Mouse (Mus musculus) spleen, adult 18-20 months (tissue): Measurements from ENCODE around the gene Pdzd8.
A peak's percentile ranks its signal among the peaks of the same experiment; 100 is the strongest.

Experiments
- DNase-seq, 2 experiments: peaks; one replicate each; pipeline ENCODE4 v3.0.0; 2022; ENCODE audit warnings: mixed read lengths in 2 of 2

The Pdzd8 gene

DNA sequence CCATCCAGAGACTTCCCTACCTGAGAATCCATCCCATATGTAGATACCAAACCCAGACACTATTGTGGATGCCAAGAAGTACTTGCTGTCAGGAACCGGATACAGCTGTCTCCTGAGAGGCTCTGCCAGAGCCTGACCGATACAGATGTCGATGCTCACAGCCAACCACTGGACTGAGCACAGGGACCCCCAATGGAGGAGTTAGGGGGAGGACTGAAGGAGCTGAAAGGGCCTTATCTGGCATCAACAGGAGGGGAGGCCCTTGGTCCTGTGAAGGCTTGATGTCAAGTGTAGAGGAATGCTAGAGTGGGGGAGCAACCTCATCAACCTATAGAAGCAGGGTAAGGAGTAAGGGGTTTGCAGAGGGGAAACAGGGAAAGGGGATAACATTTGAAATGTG is 7.2 kb upstream of the Pdzd8 start:
- no peak for DNase-seq

- DNase-seq: no peak
Observed at GRCm38 (mm10) chr19:59351151-59351889, 5.7 kb upstream of the Pdzd8 start.

- peak; percentile 10 to 39 for DNase-seq
Observed at GRCm38 (mm10) chr19:59350273-59350903, 4.8 kb upstream of the Pdzd8 start.

DNA sequence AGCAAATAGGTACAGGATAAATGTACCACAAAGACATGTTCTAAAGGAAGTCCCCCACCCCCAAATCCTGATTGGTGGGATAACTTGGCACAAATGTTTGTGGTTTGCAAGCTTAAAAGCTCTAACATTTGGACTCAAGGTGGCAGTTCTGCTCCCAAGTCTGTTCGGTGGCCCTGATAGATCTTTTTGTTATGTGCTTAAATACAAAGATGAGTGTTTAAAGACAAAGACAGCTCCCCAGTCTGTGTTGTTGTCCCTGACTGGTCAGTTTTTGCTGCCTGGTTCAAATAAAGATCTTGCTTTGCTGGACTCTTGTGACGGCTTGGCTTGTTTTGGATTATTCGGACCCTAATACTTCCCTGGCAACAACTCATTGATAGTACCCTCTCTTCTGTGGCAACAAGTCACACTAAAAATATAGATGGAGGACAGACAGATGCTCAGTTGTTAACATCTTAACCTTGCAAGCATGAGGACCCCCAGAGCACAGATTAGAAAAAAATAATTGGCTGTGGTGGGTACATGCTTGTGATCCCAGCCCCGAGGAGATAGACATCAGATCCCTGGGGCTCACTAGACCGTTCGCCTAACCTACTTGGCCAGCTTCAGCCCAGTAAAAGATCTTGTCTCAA is 3.9 kb upstream of the Pdzd8 start:
- no peak for DNase-seq

DNA sequence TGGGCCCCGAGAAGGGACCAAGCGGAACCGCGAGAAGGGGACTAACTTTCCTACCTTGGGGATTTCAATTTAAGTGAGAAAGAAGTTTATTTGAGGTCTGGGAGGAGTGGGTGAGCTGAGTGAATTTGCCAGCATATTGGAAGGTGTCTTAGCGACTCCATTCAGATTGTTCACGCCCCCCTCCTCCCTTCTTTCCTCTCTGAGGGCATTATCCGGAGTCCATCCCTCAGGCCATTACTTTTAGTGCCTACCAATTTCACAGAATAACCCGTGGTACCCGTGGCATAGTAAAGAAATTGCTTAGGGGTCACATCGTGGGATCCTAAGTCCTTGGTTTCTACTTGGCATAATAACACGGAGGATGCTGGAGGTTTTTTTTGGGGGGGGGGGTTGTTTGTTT is 745 bp upstream of the Pdzd8 start:
- no peak for DNase-seq

DNA sequence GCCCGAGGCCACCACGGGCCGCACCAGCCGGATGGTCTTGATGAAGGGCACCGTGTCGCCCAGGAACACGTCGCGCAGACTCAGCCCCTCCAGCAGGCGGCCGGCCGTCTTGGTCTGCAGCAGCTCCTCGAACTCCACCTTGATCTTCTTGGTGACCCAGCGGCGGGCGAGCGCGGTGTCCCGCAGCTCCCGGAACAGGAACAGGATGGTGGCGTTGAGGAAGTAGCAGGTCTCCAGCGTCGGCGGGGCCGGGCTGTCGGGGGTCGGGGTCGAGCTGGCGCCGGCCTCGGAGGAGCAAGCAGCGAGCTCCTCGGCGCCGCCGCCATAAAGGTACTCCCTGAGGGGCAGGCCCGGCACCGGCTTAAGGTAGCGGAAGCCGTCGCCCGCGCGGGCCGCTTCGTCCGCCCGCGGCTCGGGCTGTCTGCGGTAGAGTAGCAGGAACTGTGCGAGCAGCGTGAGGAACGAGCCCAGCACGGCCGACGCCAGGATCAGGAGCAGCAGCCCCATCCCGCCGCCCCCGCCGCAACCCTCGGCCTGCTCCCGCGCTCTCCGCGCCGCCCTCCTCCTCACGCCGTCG is 411 bp downstream of the Pdzd8 start:
- DNase-seq: peak; percentile 59 to 65

- peak; percentile 13 to 26 for DNase-seq
Observed at GRCm38 (mm10) chr19:59344304-59344711, 1.3 kb downstream of the Pdzd8 start.

DNA sequence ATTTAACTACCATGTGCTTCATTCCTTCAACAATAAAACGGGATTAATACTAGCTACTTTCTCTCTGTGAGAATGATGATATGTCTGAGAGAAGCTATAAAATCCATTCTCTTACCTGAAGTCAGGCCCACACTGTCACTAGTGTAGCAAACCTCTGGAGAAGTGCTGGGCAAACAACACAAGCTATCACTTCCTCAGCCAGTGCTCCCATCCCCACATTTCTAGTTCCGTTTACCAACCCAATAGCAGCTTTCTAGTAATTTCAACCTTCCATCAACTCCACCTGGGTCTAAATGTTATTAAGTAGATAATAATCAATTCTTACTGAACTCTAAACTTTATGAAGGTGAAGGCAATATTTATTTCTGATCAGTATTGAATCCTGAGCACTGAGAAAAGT is 2.6 kb downstream of the Pdzd8 start:
- DNase-seq: no peak

GRCm38 (mm10) chr19:59339908-59340307 is 5.7 kb downstream of the Pdzd8 start:
- DNase-seq: no peak

DNA sequence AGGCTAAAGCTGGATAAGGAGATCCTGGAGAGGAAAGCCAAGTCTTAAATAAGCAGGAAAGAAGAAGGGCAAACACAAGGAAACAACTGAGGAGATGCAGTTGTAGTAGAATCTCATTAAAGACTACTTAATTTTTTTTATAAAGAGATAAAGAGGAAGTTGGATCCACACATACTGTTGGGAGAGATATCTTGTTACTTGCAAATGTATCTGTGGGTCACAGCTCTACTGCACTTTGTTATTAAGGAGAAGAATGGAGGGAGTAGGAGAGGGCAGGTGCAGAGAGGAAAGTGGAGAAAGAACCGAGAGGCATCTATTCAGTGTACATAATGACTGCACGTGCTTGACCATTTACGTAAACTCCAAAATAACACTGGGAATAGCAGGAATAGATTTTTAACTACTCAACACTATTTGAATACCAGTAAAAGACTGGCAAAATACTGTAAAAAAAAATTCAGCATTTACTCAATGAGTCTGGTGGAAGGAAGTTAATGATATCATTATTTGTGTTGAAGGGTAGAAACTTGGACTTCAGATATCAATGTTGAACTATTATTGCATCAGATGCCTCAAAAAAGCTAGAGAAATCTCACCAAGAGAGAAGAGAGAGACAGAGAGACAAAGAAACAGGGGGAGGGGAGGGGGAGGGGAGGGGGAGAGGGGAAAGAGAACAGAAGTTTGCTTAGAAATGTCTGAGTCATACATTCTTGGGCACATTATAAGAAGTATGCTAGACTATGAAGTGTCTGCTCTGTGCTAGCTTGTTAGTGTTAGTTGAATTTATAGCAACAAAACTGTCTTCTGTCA is 7.5 kb downstream of the Pdzd8 start:
- DNase-seq: no peak

GRCm38 (mm10) chr19:59336655-59337054 is 8.9 kb downstream of the Pdzd8 start:
- DNase-seq: no peak

DNA sequence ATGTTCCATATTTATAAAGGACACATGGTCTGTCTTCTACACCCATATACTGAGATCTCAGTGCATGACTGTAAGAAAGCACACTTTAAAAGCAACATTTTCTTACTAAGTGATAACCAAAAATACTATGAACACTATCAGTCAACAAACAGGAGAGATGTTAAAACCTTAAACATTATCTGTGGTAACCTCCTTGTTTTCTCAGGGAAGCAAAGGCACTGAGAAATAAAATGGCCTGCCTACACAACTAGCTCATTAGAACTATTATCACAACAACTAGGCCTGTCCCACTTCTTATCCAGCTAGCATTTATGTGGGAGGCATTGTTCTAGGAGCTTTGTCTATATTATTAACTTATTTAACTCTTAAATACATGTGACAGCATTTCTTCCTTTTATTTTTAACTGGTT is 14.8 kb downstream of the Pdzd8 start:
- DNase-seq: no peak

DNA sequence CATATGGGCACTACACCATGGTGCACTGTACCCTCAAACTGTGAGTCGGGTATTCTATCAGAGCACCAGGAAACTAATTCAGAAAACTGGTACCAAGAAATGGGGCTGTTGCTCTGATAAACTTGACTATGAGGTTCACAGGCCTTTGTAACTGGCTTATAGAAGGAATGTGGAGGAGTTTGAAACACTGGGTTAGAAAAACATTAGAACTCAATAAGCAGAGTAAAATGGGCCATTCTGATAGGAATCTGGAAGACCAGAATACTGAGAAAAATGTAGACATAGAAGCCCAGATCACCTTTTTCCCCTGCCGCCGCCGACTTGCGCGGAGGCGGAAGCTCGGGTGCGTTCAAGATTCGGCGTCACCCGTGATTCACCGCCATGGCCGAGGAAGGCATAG is 23.6 kb downstream of the Pdzd8 start, which contains the start of gene Rps12-ps3:
Rps12-ps3 (plus strand) TSS at position 301 of the 400 bp plus-strand sequence.
- no peak for DNase-seq

DNA sequence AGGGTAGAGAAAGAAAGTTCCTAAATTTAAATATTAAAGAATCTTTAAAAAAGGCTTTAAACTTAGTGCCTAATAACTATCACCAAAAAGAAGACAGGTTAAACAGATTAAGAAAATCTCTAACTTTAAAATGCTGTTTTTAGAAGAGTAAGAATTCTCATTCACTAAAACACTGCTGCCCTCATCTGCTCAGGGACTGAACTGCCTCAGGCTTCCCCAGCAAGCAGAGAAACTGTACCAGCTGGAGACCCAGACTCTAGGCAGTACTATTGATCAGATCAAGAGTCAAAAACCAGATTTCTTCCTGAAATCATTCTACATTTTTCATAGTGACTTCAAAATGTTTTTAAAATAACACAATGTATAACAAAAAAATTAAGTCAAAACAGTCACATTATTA is 29.0 kb downstream of the Pdzd8 start:
- DNase-seq: peak in 1 of 2 experiments; percentile 18

DNA sequence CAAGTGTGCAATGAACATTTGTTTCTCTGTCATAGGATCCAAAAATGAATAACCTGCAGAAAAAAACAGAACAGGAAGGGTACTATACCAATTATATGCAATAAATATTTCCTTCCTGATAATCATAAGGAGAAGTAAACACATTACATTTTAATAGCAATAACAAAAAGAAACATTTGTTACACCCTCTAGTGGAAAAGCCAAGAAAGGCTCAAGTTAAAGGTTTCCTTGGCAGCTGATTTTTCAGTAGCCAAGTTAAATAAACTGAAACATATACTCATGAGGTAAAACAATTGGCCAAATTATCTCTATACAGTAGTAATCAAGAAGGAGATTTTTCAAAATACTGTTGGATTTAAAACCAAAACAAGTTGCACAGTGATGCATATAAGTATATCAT is 30.3 kb downstream of the Pdzd8 start:
- DNase-seq: no peak

DNA sequence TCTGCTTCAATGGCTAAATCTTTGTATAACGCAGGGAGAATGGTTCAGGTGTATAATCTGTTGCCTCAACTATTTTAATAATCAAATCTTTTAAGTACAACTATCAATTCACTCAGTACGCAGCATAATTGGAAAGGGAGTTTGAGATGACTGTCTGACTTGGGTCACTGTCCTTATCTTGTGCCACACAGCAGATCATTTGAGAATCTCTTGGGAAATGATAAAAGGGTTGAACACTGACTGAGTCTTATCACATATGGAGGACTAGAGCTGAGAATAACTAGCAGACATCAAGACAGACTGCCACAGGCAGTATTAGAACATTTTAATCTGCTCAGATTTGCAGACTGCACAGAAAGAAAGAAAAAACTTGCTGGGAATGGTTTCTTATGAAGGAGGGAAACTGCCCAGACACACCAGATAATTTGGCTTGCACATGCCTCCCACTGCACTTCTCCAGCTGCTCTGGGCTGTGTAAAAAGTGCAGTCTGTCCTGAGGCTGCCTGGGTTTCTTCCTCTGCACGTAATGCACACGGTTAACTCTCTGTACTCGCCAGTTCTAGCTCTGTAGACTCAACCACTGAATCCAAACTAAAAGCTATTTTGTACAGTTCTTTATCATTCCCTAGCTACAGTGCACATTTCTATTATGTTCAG is 53.3 kb downstream of the Pdzd8 start:
- DNase-seq: no peak

DNA sequence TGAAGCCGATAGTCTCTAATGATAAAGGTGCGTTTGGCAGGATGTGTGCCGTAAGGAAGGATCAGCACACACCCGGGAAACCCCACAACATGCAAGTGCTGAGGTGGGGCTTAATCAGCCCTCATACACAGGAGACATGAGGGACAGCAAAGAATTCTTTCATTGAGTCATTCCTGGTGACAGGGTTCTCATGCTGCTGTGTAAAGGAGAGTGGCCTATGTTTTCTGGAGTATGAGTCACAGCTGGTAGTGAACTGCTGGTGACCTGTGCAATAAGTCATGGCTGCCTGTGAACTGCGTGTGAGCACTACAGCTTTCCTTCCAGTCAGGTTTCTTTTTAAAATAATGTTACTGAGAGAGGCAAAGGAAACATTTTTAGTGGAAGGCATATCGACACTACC is 55.8 kb downstream of the Pdzd8 start:
- no peak for DNase-seq

DNA sequence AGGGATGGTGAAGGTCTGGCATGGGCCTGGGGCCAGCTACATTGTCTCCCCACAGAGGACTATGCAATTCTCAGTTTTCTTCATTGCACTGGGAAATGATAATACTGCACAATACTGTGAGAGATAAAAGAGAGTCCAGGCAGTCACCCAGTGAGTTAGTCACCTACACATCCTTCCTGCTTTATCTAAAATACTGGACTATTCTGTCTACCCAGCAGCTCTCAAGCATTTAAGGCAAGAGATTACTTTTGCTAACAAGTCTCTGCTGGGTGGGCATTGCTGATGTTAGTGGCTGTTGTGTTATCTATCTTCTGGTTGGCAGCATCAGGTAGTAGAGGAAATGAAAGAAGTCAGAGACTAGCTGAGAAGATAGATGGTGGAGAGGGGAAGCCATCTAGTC is 56.5 kb downstream of the Pdzd8 start:
- DNase-seq: no peak

GRCm38 (mm10) chr19:59282001-59282400 is 63.6 kb downstream of the Pdzd8 start:
- no peak for DNase-seq

- DNase-seq: no peak
Observed at GRCm38 (mm10) chr19:59280841-59281240, 64.7 kb downstream of the Pdzd8 start.

DNA sequence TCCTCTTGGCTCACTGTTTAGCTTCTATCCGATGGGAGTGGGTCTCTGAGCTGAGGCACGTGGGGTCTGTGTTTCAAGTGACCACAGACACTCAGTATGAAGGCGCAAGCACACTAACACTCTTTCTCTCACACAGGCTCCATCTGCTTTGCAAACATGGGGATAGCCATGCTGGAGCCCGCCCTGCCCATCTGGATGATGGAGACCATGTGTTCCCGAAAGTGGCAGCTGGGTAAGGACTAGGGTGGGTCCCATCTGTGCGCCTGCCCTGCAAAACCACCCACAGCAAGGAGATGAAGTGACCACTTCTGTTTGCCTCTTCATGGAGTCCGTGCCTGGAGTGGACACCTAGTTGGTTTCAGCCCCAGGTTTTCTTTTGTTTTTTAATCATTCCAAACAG is 69.2 kb downstream of the Pdzd8 start:
- no peak for DNase-seq

DNA sequence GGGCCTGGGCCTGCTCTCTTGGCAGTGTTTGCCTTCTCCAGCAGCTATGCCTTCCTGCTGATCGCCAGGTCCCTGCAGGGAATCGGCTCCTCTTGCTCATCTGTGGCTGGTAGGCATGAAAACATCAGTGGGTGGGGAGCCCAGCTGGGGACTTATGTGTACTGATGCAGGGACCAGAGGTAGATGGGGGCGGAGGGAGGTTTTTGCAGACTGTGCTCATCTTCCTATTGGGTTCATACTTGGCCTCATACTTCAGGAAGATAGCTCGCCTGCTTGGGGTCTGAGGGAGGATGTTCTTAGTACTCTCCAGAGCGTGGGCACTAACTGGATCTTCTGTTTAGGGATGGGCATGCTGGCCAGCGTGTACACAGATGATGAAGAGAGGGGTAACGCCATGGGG is 72.4 kb downstream of the Pdzd8 start:
- no peak for DNase-seq
